28 mouse cellular contexts compared by ENCODE assay signal in genomic region chr5:34207503-34207902, GRCm38 (mm10). TPM values are rescaled to one million over a fixed set of nuclear protein-coding genes. Genes with fewer than 3 reads are reported as not detected.
DNase-seq lines count a peak whose midpoint lies in the region; ATAC-seq and TF ChIP-seq lines count a peak whose summit lies in the region.
"Had no signal": no experiment of that assay in that cellular context is flagged by ENCODE, and none has a peak within 500 bp of the region (broad histone marks: within the 10 kb centered on the region; RNA-seq: fewer than 3 reads in every experiment).

No protein-coding gene starts in this region.

- WGBS in heart, embryonic 10.5 days, result 65% methylated on average over 3 of the region's 3 CpGs
- 74% methylated on average over 3 of the region's 3 CpGs for WGBS in heart, adult 2 months

- peak overlapping the region; percentile 64 for H3K27ac ChIP-seq in heart, embryonic 10.5 days
- no peak overlapping the region for H3K27ac ChIP-seq in heart, adult 2 months
- H3K27ac ChIP-seq: gastrocnemius, adult 2 months; hindbrain, embryonic 14.5 days; limb, embryonic 10.5 days; limb, embryonic 15.5 days; liver, embryonic 13.5 days had no signal

- no peak for TF ChIP-seq EP300 in heart, adult 2 months (IDR thresholded peaks at IDR 0.05; ENCODE audit: insufficient read depth, low read depth, low read length)

- no peak for ATAC-seq in erythroblast, adult 5-6 weeks (replicated peaks; ENCODE audit: low FRiP score, poor library complexity, severe bottlenecking)
- ATAC-seq: forebrain, embryonic 14.5 days; intestine, postnatal 0 days had no signal

- no peak for TF ChIP-seq POLR2A in heart, adult 2 months (IDR thresholded peaks at IDR 0.05; ENCODE audit: insufficient read depth, low read depth, low read length)

- no peak overlapping the region for H3K4me3 ChIP-seq in heart, embryonic 10.5 days
- H3K4me3 ChIP-seq in heart, adult 2 months, result no peak overlapping the region
- H3K4me3 ChIP-seq: gastrocnemius, adult 2 months; limb, embryonic 10.5 days; limb, embryonic 15.5 days; liver, embryonic 13.5 days had no signal

- no peaks in the 10 kb centered on the region for H3K9me3 ChIP-seq in heart, embryonic 10.5 days
- H3K9me3 ChIP-seq: limb, embryonic 10.5 days; limb, embryonic 15.5 days; liver, embryonic 13.5 days had no signal

- H3K4me1 ChIP-seq in heart, embryonic 10.5 days, result peaks cover 24% of the 10 kb centered on the region
- H3K4me1 ChIP-seq in heart, adult 2 months (ENCODE audit: control insufficient read depth, insufficient read depth, low read length), result peaks cover 4% of the 10 kb centered on the region
- H3K4me1 ChIP-seq: limb, embryonic 15.5 days; liver, embryonic 13.5 days had no signal

- TF ChIP-seq CTCF in heart, adult 2 months (IDR thresholded peaks at IDR 0.05), result no peak

- no peaks in the 10 kb centered on the region for H3K79me2 ChIP-seq in heart, adult 2 months (replicated peaks; ENCODE audit: control insufficient read depth, insufficient read depth, low read length)

- no peaks in the 10 kb centered on the region for H3K36me3 ChIP-seq in heart, embryonic 10.5 days
- H3K36me3 ChIP-seq in heart, adult 2 months (ENCODE audit: control insufficient read depth, insufficient read depth, low read length), result no peaks in the 10 kb centered on the region
- H3K36me3 ChIP-seq: limb, embryonic 10.5 days; limb, embryonic 15.5 days; liver, embryonic 13.5 days had no signal

- H3K9ac ChIP-seq in heart, adult 2 months (ENCODE audit: low read depth, low read length), result no peak overlapping the region
- H3K9ac ChIP-seq: hindbrain, embryonic 14.5 days; limb, embryonic 15.5 days; liver, embryonic 13.5 days had no signal

- DNase-seq in heart, embryonic 10.5 days (ENCODE audit: low spot score), result no peak
- DNase-seq in heart, adult 2 months, result no peak
- DNase-seq in CD4-positive, CD25-positive, alpha-beta regulatory T cell, adult 2 months (ENCODE audit: low read depth, low spot score), result peak; percentile 57
- DNase-seq in naive thymus-derived CD4-positive, alpha-beta T cell, adult 2 months (ENCODE audit: low read depth), result peak; percentile 67
- peak; percentile 81 for DNase-seq in thymus, postnatal 14 days
- no peak for DNase-seq in embryo, embryonic 10 days (ENCODE audit: low spot score)
- DNase-seq in frontal cortex, postnatal 36 days (ENCODE audit: low spot score in 2 of 2), result no peak
- DNase-seq: adrenal gland, postnatal 25 days; cerebellum, adult 11-12 months; gastrocnemius, adult 2 months; gastrocnemius, postnatal 36 days; heart, adult 18-20 months; heart, postnatal 4 days; kidney, adult 9 months; kidney, postnatal 10 days; layer of hippocampus, postnatal 36 days; liver, embryonic 13.5 days; lung, adult 18-20 months; lung, postnatal 10 days; right cerebral cortex, postnatal 14 days had no signal

- H3K27me3 ChIP-seq in heart, embryonic 10.5 days (ENCODE audit: insufficient read depth, poor library complexity, severe bottlenecking), result peaks cover 5% of the 10 kb centered on the region; the same call in 1 of the 2 replicates
- H3K27me3 ChIP-seq in heart, adult 2 months (ENCODE audit: control insufficient read depth, insufficient read depth, low read length), result no peaks in the 10 kb centered on the region
- H3K27me3 ChIP-seq: CH12.LX; limb, embryonic 15.5 days; liver, embryonic 13.5 days had no signal

- intact Hi-C loops in heart, adult 2 months (cut with DNase I), result no loop called here

RNA-seq across cellular contexts. Expression of gene Mxd4, which starts 20.0 kb away (rescaled TPM):
- 21.6 and 22.5 TPM in 2 replicates for polyA plus RNA-seq in heart, embryonic 10.5 days (2016; fragmentation: Nextera tagmentation; extraction: Ambion mirVana)
- total RNA-seq in heart, adult 2 months (2021), result 10 to 100 TPM; 63.3 to 71.4 TPM
- 78.1 and 89.8 TPM in 2 replicates for polyA plus RNA-seq in heart, adult 2 months (2012; rRNA removed)
- total RNA-seq in erythroblast, adult 5-6 weeks (2015; ENCODE audit: low replicate concordance), result 7.7 and 10.6 TPM in 2 replicates
- 3.8 and 5.4 TPM in 2 replicates for total RNA-seq in erythroblast, adult 5-6 weeks (2017; ENCODE audit: low replicate concordance)

RNA-seq across cellular contexts. Expression of gene Haus3, which starts 38.2 kb away (rescaled TPM):
- polyA plus RNA-seq in heart, embryonic 10.5 days (2016; fragmentation: Nextera tagmentation; extraction: Ambion mirVana), result 32.8 and 43.0 TPM in 2 replicates
- total RNA-seq in heart, adult 2 months (2021), result 1 to 10 TPM; 3.2 to 4.8 TPM
- polyA plus RNA-seq in heart, adult 2 months (2012; rRNA removed), result 0.92 and 1.8 TPM in 2 replicates
- total RNA-seq in erythroblast, adult 5-6 weeks (2015; ENCODE audit: low replicate concordance), result 18.2 and 44.4 TPM in 2 replicates
- 45.2 and 58.7 TPM in 2 replicates for total RNA-seq in erythroblast, adult 5-6 weeks (2017; ENCODE audit: low replicate concordance)

RNA-seq across cellular contexts. Expression of gene Poln, which starts 38.3 kb away (rescaled TPM):
- polyA plus RNA-seq in heart, embryonic 10.5 days (2016; fragmentation: Nextera tagmentation; extraction: Ambion mirVana), result 0.23 and 0.64 TPM in 2 replicates
- 1 to 10 TPM; 7.0 TPM for total RNA-seq in heart, adult 2 months (2021)
- 3.4 and 4.3 TPM in 2 replicates for polyA plus RNA-seq in heart, adult 2 months (2012; rRNA removed)
- 1.5 and 5.0 TPM in 2 replicates for total RNA-seq in erythroblast, adult 5-6 weeks (2015; ENCODE audit: low replicate concordance)
- 1.3 and 1.7 TPM in 2 replicates for total RNA-seq in erythroblast, adult 5-6 weeks (2017; ENCODE audit: low replicate concordance)
- polyA plus RNA-seq: intestine, postnatal 0 days; small intestine, adult 2 months had no signal

Comparison
In these comparisons a context has a peak if more than half of its experiments do, and no peak if none do; other contexts are left out.
1. DNase-seq: peak in CD4-positive, CD25-positive, alpha-beta regulatory T cell, adult 2 months (single experiment), naive thymus-derived CD4-positive, alpha-beta T cell, adult 2 months (single experiment) and thymus, postnatal 14 days (single experiment); none in heart, embryonic 10.5 days (single experiment), heart, adult 2 months (0 of 2), embryo, embryonic 10 days (single experiment) and frontal cortex, postnatal 36 days (0 of 2).
2. RNA of gene Mxd4, which starts 20.0 kb away (total RNA-seq): 63.3 to 71.4 TPM in heart, adult 2 months; 3.8 to 10.6 TPM in erythroblast, adult 5-6 weeks; every median in the first group is over 4 times any median in the second.